Mouse (Mus musculus) cortical plate, adult 2 months (tissue): Measurements from ENCODE around the gene Kmt5a. TPM values are rescaled to one million over a fixed set of nuclear protein-coding genes. Genes with fewer than 3 reads are reported as not detected.

Experiments
- H3K27ac ChIP-seq: fragments of 200-500 bp; 2 replicates; pipeline ENCODE4 v1.5.1; 2012; ENCODE audit warnings: low read length, control low read depth, inconsistent platforms; ENCODE audit not compliant: insufficient read depth
- H3K4me1 ChIP-seq: fragments of 200-500 bp; 2 replicates; pipeline ENCODE4 v1.6.1; 2011; ENCODE audit warnings: low read length; ENCODE audit not compliant: control insufficient read depth, insufficient read depth
- H3K4me3 ChIP-seq: fragments of 200-500 bp; 2 replicates; pipeline ENCODE4 v1.5.1; 2011; ENCODE audit warnings: mild to moderate bottlenecking, low read length, control low read depth; ENCODE audit not compliant: insufficient read depth
- CTCF ChIP-seq: fragments of 200-500 bp; IDR thresholded peaks from 2 replicates; pipeline ENCODE4 v1.5.1; 2011; ENCODE audit warnings: mild to moderate bottlenecking, control low read depth, low read length; ENCODE audit not compliant: insufficient read depth; ENCODE audit errors: extremely low read depth
- POLR2A ChIP-seq: fragments of 200-500 bp; IDR thresholded peaks from 2 replicates; pipeline ENCODE4 v1.6.1; 2011; ENCODE audit warnings: mild to moderate bottlenecking, low read length, control low read depth; ENCODE audit not compliant: insufficient read depth; ENCODE audit errors: extremely low read depth
- polyA plus RNA-seq: library from polyadenylated mRNA; depleted of rRNA; stranded (reverse); fragments of >200 nt; gene quantifications from 2 replicates; pipeline ENCODE4 v1.2.3, GENCODE M21; 2012; rRNA removed

Kmt5a gene
- polyA plus RNA-seq, 1 experiment: 54.9 TPM

DNA sequence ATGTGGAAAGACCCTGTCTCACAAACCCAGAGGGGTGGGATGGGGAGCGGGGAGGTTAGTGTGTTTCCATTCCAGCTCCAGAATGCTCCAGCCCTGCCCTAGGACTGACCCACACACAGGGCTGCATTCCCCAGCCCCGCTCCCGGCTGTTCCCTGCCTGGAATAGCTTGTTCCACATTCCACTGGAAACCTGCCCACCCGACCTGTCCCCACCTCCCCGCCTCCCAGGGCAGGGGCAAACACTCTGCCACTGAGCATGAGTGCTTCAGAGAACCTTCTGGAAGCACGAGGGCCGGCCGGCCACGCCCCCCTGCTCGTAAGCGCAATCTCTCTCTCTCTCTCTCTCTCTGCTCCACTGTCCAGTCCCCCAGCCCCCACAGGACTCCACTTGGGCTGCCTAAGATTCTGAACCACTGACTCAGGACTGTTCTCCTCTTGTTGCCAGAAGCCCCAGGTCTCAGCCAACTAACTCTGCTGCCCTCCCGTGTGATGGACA, 70.1 kb downstream of the Kmt5a start:
- H3K4me1 ChIP-seq: no peaks in the 10 kb centered on the region
- H3K27ac ChIP-seq: no peak overlapping the region
- H3K4me3 ChIP-seq: no peak overlapping the region
- no peak for TF ChIP-seq CTCF
- no peak for TF ChIP-seq POLR2A

DNA sequence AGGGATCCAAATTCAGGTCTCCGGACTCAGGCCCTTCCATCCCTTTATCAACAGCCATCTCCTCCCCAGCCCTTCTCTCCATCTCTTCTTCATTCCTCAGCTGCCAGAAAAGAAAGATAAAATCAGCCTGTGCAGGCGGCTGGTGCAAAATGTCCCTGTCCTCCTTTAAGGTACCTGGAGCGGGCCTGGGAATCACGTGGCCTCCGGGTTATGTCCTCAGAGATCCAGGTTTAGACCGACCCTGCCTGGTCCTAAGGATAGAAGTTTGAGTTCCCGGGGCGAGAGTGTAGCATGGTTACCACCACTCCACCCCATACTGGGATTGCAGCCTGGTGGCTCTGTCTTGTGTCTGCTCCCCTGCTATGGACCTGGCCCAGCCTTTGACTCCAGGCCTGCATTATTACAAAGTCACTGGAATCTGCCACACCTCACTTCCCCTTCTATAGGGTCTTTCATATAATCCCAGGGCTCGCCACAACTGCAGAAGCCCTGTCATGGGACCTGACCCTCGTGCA, 70.9 kb downstream of the Kmt5a start:
- Histone ChIP-seq H3K4me1 (no peaks in the 10 kb centered on the region; the same call in none of the 2 replicates), H3K27ac (no peak overlapping the region), H3K4me3 (no peak overlapping the region)
- no peak for TF ChIP-seq CTCF
- TF ChIP-seq POLR2A: no peak

Other genes with a start within 250 kb of the Kmt5a start
- 178 and 196 TPM in 2 replicates for gene Pitpnm2, start 190.2 kb upstream of the Kmt5a start, polyA plus RNA-seq
- gene Mphosph9, start 112.0 kb upstream of the Kmt5a start, polyA plus RNA-seq: 21.0 and 22.3 TPM in 2 replicates
- 13.5 and 13.6 TPM in 2 replicates for gene 2810006K23Rik, start 111.8 kb upstream of the Kmt5a start, polyA plus RNA-seq
- 252 and 264 TPM in 2 replicates for gene Cdk2ap1, start 76.8 kb upstream of the Kmt5a start, polyA plus RNA-seq
- 56.4 and 57.2 TPM in 2 replicates for gene Sbno1, start 13.9 kb upstream of the Kmt5a start, polyA plus RNA-seq
- 26.9 and 27.1 TPM in 2 replicates for gene Rilpl2, start 38.4 kb downstream of the Kmt5a start, polyA plus RNA-seq
- gene Snrnp35, start 43.2 kb downstream of the Kmt5a start, polyA plus RNA-seq: 11.5 TPM in 2 replicates
- 55.4 and 56.5 TPM in 2 replicates for gene Rilpl1, start 91.5 kb downstream of the Kmt5a start, polyA plus RNA-seq
- 110 and 121 TPM in 2 replicates for gene Tmed2, start 100.8 kb downstream of the Kmt5a start, polyA plus RNA-seq
- gene Ddx55, start 112.9 kb downstream of the Kmt5a start, polyA plus RNA-seq: 40.3 and 42.4 TPM in 2 replicates
- gene Eif2b1, start 139.2 kb downstream of the Kmt5a start, polyA plus RNA-seq: 32.6 and 32.9 TPM in 2 replicates
- 46.0 and 47.5 TPM in 2 replicates for gene Gtf2h3, start 139.2 kb downstream of the Kmt5a start, polyA plus RNA-seq
- 46.2 and 48.0 TPM in 2 replicates for gene Atp6v0a2, start 188.6 kb downstream of the Kmt5a start, polyA plus RNA-seq